Mouse (Mus musculus) megakaryocyte, embryonic 14.5 days (primary cell): ENCODE results near the gene Tmem191c.

ENCODE experiments used
- FLI1 ChIP-seq: IDR thresholded peaks from 2 replicates; pipeline ENCODE4 v1.6.1; 2012; ENCODE audit warnings: low read length, inconsistent platforms, mixed read lengths
- GATA1 ChIP-seq: IDR thresholded peaks from 3 replicates; pipeline ENCODE4 v1.6.1; 2012; ENCODE audit warnings: mixed read lengths, low read length, inconsistent platforms, borderline replicate concordance

DNA sequence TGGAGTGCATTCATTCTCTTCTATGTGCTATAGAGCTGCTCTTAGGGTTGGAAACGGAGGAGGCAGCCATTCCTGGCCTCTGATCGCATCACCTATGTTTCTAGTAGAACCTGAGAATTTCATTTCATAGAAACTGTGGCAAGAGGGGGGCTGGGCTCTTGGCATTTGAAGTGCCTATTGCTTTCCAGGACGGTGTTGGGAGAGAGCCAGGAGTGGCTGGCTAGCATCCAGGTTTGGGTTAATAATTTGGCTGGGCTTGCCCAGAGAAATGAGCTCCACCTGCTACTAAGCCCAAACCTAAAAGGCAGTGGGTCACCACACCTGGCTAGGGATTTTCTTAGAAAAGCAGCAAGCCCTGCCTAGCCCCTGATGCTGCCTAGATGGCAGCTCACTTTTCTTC, 24.3 kb upstream of the Tmem191c start:
- TF ChIP-seq GATA1, result no peak
- TF ChIP-seq FLI1, result no peak
